Mouse (Mus musculus) kidney, postnatal 14 days (tissue): Measurements from ENCODE around the gene Esp16.
"Not testable (repeated sequence)": the region's sequence is repeated elsewhere in the genome, so short reads cannot be mapped to it uniquely, and the experiment has no call there.

Experiments used
- DNase-seq: peaks from one replicate; pipeline ENCODE4 v3.0.0; 2022; ENCODE audit warnings: mixed read lengths

Gene Esp16

GRCm38 (mm10) chr17:39535842-39536241 is at the start of gene Esp16:
TSS of gene Esp16 (plus strand) at chr17:39536142.
- not testable (repeated sequence) for DNase-seq

- DNase-seq: not testable (repeated sequence)
Observed at GRCm38 (mm10) chr17:39498043-39498442, 37.9 kb upstream of the Esp16 start.
